ENCODE assay signal across 12 mouse cellular contexts in genomic region chr10:103027226-103027930, GRCm38 (mm10). TPM values are rescaled to one million over a fixed set of nuclear protein-coding genes. Genes with fewer than 3 reads are reported as not detected.
A peak's percentile ranks its signal among the peaks of the same experiment; 100 is the strongest.
DNase-seq lines count a peak whose midpoint lies in the region; ATAC-seq and TF ChIP-seq lines count a peak whose summit lies in the region.
"Had no signal": no experiment of that assay in that cellular context is flagged by ENCODE, and none has a peak within 500 bp of the region (broad histone marks: within the 10 kb centered on the region; RNA-seq: fewer than 3 reads in every experiment).

No protein-coding gene starts in this region.

- no peaks in the 10 kb centered on the region for H3K36me3 ChIP-seq in intestine, embryonic 14.5 days (ENCODE audit: control insufficient read depth, insufficient read depth, low read length)
- H3K36me3 ChIP-seq in intestine, embryonic 16.5 days (ENCODE audit: control insufficient read depth, insufficient read depth, low read length): no peaks in the 10 kb centered on the region
- H3K36me3 ChIP-seq in midbrain, embryonic 14.5 days (ENCODE audit: control insufficient read depth, insufficient read depth, low read length): no peaks in the 10 kb centered on the region
- H3K36me3 ChIP-seq in midbrain, embryonic 15.5 days (replicated peaks): no peaks in the 10 kb centered on the region
- no peaks in the 10 kb centered on the region for H3K36me3 ChIP-seq in hindbrain, postnatal 0 days (ENCODE audit: insufficient read depth, low read length)

- ATAC-seq in intestine, embryonic 14.5 days (replicated peaks; ENCODE audit: low FRiP score, low TSS enrichment, low read depth): no peak
- no peak for ATAC-seq in intestine, embryonic 16.5 days
- no peak for ATAC-seq in midbrain, embryonic 14.5 days (ENCODE audit: low FRiP score, low TSS enrichment)
- ATAC-seq in midbrain, embryonic 15.5 days (replicated peaks): no peak
- ATAC-seq in hindbrain, postnatal 0 days: no peak

- no peaks in the 10 kb centered on the region for H3K9me3 ChIP-seq in intestine, embryonic 14.5 days (ENCODE audit: control insufficient read depth, low read length)
- H3K9me3 ChIP-seq in intestine, embryonic 16.5 days (ENCODE audit: control insufficient read depth, low read length): no peaks in the 10 kb centered on the region
- no peaks in the 10 kb centered on the region for H3K9me3 ChIP-seq in midbrain, embryonic 14.5 days (ENCODE audit: control insufficient read depth, low read length)
- no peaks in the 10 kb centered on the region for H3K9me3 ChIP-seq in midbrain, embryonic 15.5 days
- no peaks in the 10 kb centered on the region for H3K9me3 ChIP-seq in hindbrain, postnatal 0 days (ENCODE audit: low read length)

- peaks cover 10% of the 10 kb centered on the region; the same call in 1 of the 2 replicates for H3K4me1 ChIP-seq in intestine, embryonic 14.5 days (replicated peaks; ENCODE audit: control insufficient read depth, insufficient read depth, low read length)
- H3K4me1 ChIP-seq in intestine, embryonic 16.5 days (ENCODE audit: control insufficient read depth, insufficient read depth, low read length): peaks cover 9% of the 10 kb centered on the region; the same call in 1 of the 2 replicates
- H3K4me1 ChIP-seq in midbrain, embryonic 14.5 days (ENCODE audit: control insufficient read depth, insufficient read depth, low read length): peaks cover 4% of the 10 kb centered on the region; the same call in 1 of the 2 replicates
- peaks cover 16% of the 10 kb centered on the region for H3K4me1 ChIP-seq in midbrain, embryonic 15.5 days
- H3K4me1 ChIP-seq in hindbrain, postnatal 0 days (ENCODE audit: insufficient read depth, low read length): no peaks in the 10 kb centered on the region

- no peak overlapping the region for H3K9ac ChIP-seq in intestine, embryonic 14.5 days (ENCODE audit: low read length)
- no peak overlapping the region for H3K9ac ChIP-seq in intestine, embryonic 16.5 days (ENCODE audit: low read depth, low read length)
- no peak overlapping the region for H3K9ac ChIP-seq in midbrain, embryonic 14.5 days (replicated peaks; ENCODE audit: low read length)
- H3K9ac ChIP-seq in midbrain, embryonic 15.5 days: no peak overlapping the region
- H3K9ac ChIP-seq in hindbrain, postnatal 0 days (replicated peaks; ENCODE audit: low read length): no peak overlapping the region

- no peak for TF ChIP-seq CTCF in hindbrain, postnatal 0 days (IDR thresholded peaks at IDR 0.05; ENCODE audit: low read depth)

- under 1% methylated on average over 20 of the region's 20 CpGs for WGBS in intestine, embryonic 14.5 days
- WGBS in intestine, embryonic 16.5 days: 2% methylated on average over 20 of the region's 20 CpGs
- WGBS in midbrain, embryonic 14.5 days: under 1% methylated on average over 20 of the region's 20 CpGs
- under 1% methylated on average over 20 of the region's 20 CpGs for WGBS in midbrain, embryonic 15.5 days
- 1% methylated on average over 20 of the region's 20 CpGs for WGBS in hindbrain, postnatal 0 days

- H3K27me3 ChIP-seq in intestine, embryonic 14.5 days (replicated peaks; ENCODE audit: control insufficient read depth, insufficient read depth, low read length): peaks cover 85% of the 10 kb centered on the region
- peaks cover 50% of the 10 kb centered on the region for H3K27me3 ChIP-seq in intestine, embryonic 16.5 days (replicated peaks; ENCODE audit: control insufficient read depth, insufficient read depth, low read length)
- H3K27me3 ChIP-seq in midbrain, embryonic 14.5 days (ENCODE audit: control insufficient read depth, insufficient read depth, low read length): peaks cover 65% of the 10 kb centered on the region
- H3K27me3 ChIP-seq in midbrain, embryonic 15.5 days (replicated peaks): peaks cover 52% of the 10 kb centered on the region
- H3K27me3 ChIP-seq in hindbrain, postnatal 0 days (ENCODE audit: insufficient read depth, low read length): peaks cover 57% of the 10 kb centered on the region

- H3K27ac ChIP-seq in intestine, embryonic 14.5 days (ENCODE audit: low read depth): no peak overlapping the region
- H3K27ac ChIP-seq in intestine, embryonic 16.5 days (ENCODE audit: low read length): no peak overlapping the region
- no peak overlapping the region for H3K27ac ChIP-seq in midbrain, embryonic 14.5 days (replicated peaks; ENCODE audit: low read depth, low read length)
- H3K27ac ChIP-seq in midbrain, embryonic 15.5 days: no peak overlapping the region
- no peak overlapping the region for H3K27ac ChIP-seq in hindbrain, postnatal 0 days

- H3K4me3 ChIP-seq in intestine, embryonic 14.5 days (ENCODE audit: low read depth, low read length): peak overlapping the region; percentile 34; the same call in 1 of the 2 replicates
- H3K4me3 ChIP-seq in intestine, embryonic 16.5 days (ENCODE audit: low read length): no peak overlapping the region
- no peak overlapping the region for H3K4me3 ChIP-seq in midbrain, embryonic 14.5 days (replicated peaks; ENCODE audit: low read depth, low read length)
- H3K4me3 ChIP-seq in midbrain, embryonic 15.5 days: no peak overlapping the region
- H3K4me3 ChIP-seq in hindbrain, postnatal 0 days (ENCODE audit: low read length): no peak overlapping the region

- DNase-seq in intestine, embryonic 14.5 days (ENCODE audit: low spot score): peak; percentile 69
- DNase-seq in midbrain, embryonic 14.5 days: peak; percentile 68
- peak; percentile 17 for DNase-seq in hindbrain, postnatal 0 days (ENCODE audit: low spot score)
- peak; percentile 26 for DNase-seq in yolk sac, embryonic 10.5 days (ENCODE audit: low spot score)
- no peak for DNase-seq in gastrocnemius, postnatal 10 days
- DNase-seq: right cerebral cortex, adult 18-20 months; thymus, postnatal 25 days had no signal

- peak overlapping the region; percentile 51; the same call in 1 of the 2 replicates for H3K4me2 ChIP-seq in intestine, embryonic 14.5 days (ENCODE audit: low read length)
- no peak overlapping the region for H3K4me2 ChIP-seq in intestine, embryonic 16.5 days (ENCODE audit: low read depth, low read length)
- no peak overlapping the region for H3K4me2 ChIP-seq in midbrain, embryonic 14.5 days (ENCODE audit: low read length)
- H3K4me2 ChIP-seq in midbrain, embryonic 15.5 days: no peak overlapping the region
- no peak overlapping the region for H3K4me2 ChIP-seq in hindbrain, postnatal 0 days (ENCODE audit: low read depth, low read length)

RNA-seq across cellular contexts. Expression of gene Alx1, which starts 2.6 kb away (rescaled TPM):
- 0.11 TPM in 1 of 2 replicates, not detected in the other for polyA plus RNA-seq in intestine, embryonic 14.5 days (2014; fragmentation: Nextera tagmentation; extraction: Ambion mirVana)
- not detected in 2 replicates for polyA plus RNA-seq in intestine, embryonic 16.5 days (2015; fragmentation: Nextera tagmentation; extraction: Ambion mirVana)
- polyA plus RNA-seq in midbrain, embryonic 14.5 days (2014; fragmentation: Nextera tagmentation; extraction: Ambion mirVana): not detected in 2 replicates
- polyA plus RNA-seq in midbrain, embryonic 15.5 days (2015; fragmentation: Nextera tagmentation; extraction: Ambion mirVana): 0.14 and 0.57 TPM in 2 replicates
- total RNA-seq in hindbrain, postnatal 0 days (2014; rRNA removed): not detected in 2 replicates
- polyA plus RNA-seq in hindbrain, postnatal 0 days (2015; fragmentation: Nextera tagmentation; extraction: Ambion mirVana): 0.11 TPM in 1 of 2 replicates, not detected in the other
- total RNA-seq in gastrocnemius, postnatal 10 days (2021): under 1 TPM in 1 of 2 experiments, not detected in 1; 0.16 TPM
- total RNA-seq: common myeloid progenitor, adult 5-6 weeks; granulocyte monocyte progenitor cell, adult 5-6 weeks; MEL had no signal
